12 mouse cellular contexts compared by ENCODE assay signal in the genomic region with DNA sequence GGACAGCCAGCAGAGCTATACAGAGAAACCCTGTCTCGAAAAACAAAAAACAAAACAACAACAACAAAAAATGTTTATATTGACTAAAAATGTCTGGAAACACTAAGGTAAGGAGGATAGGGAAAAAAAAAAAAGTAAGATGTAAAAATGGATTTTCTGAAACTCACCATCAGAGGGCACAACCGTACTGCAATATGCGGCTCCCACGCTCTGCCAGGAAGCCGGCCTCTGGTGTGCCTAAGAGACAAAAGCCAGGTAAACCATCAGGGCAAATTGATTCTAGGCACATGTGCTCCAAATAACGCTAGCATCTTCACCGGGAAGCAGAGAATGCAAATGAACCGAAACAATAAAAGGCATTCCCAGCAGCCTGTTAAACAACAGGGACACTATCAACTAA. TPM values are rescaled to one million over a fixed set of nuclear protein-coding genes. Genes with fewer than 3 reads are reported as not detected.
DNase-seq lines count a peak whose midpoint lies in the region; ATAC-seq and TF ChIP-seq lines count a peak whose summit lies in the region.
"Had no signal": no experiment of that assay in that cellular context is flagged by ENCODE, and none has a peak within 500 bp of the region (broad histone marks: within the 10 kb centered on the region; RNA-seq: fewer than 3 reads in every experiment).

No protein-coding gene starts in this region.

- H3K36me3 ChIP-seq in lung, embryonic 14.5 days (ENCODE audit: insufficient read depth): 0 out of 2 replicates have a peak, but pooled peaks cover 6% of the 10 kb centered on the region
- H3K36me3 ChIP-seq: hindbrain, embryonic 15.5 days; neural tube, embryonic 12.5 days had no signal

- no peaks in the 10 kb centered on the region for H3K27me3 ChIP-seq in lung, embryonic 14.5 days (ENCODE audit: insufficient read depth, low read length)
- H3K27me3 ChIP-seq: hindbrain, embryonic 15.5 days; liver, embryonic 13.5 days; neural tube, embryonic 12.5 days had no signal

- WGBS in lung, embryonic 14.5 days: 80% methylated on average over 8 of the region's 8 CpGs

- no peak overlapping the region for H3K4me3 ChIP-seq in lung, embryonic 14.5 days (ENCODE audit: low read depth, low read length)
- H3K4me3 ChIP-seq: forebrain, embryonic 10.5 days; hindbrain, embryonic 15.5 days; liver, embryonic 13.5 days; neural tube, embryonic 12.5 days had no signal

- TF ChIP-seq CTCF in lung, embryonic 14.5 days (IDR thresholded peaks at IDR 0.05; ENCODE audit: low read depth): peak; percentile 13; the same call in 1 of the 2 replicates

- peaks cover 8% of the 10 kb centered on the region; the same call in 1 of the 2 replicates for H3K9me3 ChIP-seq in lung, embryonic 14.5 days (ENCODE audit: low read depth, low read length)
- H3K9me3 ChIP-seq: hindbrain, embryonic 15.5 days had no signal

- H3K4me1 ChIP-seq in lung, embryonic 14.5 days (ENCODE audit: insufficient read depth): no peaks in the 10 kb centered on the region; the same call in 1 of the 2 replicates
- H3K4me1 ChIP-seq: forebrain, embryonic 10.5 days; hindbrain, embryonic 15.5 days; liver, embryonic 13.5 days; neural tube, embryonic 12.5 days had no signal

- no peak overlapping the region for H3K4me2 ChIP-seq in lung, embryonic 14.5 days
- H3K4me2 ChIP-seq: hindbrain, embryonic 15.5 days; liver, embryonic 13.5 days; neural tube, embryonic 12.5 days had no signal

- intact Hi-C loops in gastrocnemius, postnatal 14 days (cut with DNase I; ENCODE audit: low total_unique reads): loop anchor here (5.0 to 10.0 kb wide), 2 partner anchors 84 to 371 kb away; no protein-coding TSS in a partner anchor

- DNase-seq in gastrocnemius, postnatal 14 days: peak; percentile 18
- no peak for DNase-seq in gastrocnemius, postnatal 25 days
- DNase-seq in lung, embryonic 14.5 days: no peak
- DNase-seq in lung, postnatal 4 days: no peak
- DNase-seq in cerebellum, adult 9-11 months: peak; percentile 73
- peak; percentile 52 for DNase-seq in thymus, postnatal 14 days
- DNase-seq in ovary, postnatal 36 days (ENCODE audit: low spot score): no peak
- no peak for DNase-seq in MN1 (ENCODE audit: low spot score)
- DNase-seq: liver, embryonic 13.5 days had no signal

- no peak for ATAC-seq in lung, embryonic 14.5 days (ENCODE audit: insufficient read depth)

- no peak overlapping the region for H3K27ac ChIP-seq in lung, embryonic 14.5 days (ENCODE audit: low read depth)
- H3K27ac ChIP-seq: forebrain, embryonic 10.5 days; hindbrain, embryonic 15.5 days; liver, embryonic 13.5 days; neural tube, embryonic 12.5 days had no signal

- no peak overlapping the region for H3K9ac ChIP-seq in lung, embryonic 14.5 days
- H3K9ac ChIP-seq: hindbrain, embryonic 15.5 days; liver, embryonic 13.5 days; neural tube, embryonic 12.5 days had no signal

RNA-seq across cellular contexts. Expression of gene Oit3, which starts 49.3 kb away (rescaled TPM):
- under 1 TPM; 0.51 to 0.58 TPM for total RNA-seq in gastrocnemius, postnatal 14 days (2021)
- total RNA-seq in gastrocnemius, postnatal 25 days (2021): under 1 TPM; 0.19 to 0.20 TPM
- polyA plus RNA-seq in lung, embryonic 14.5 days (2014; fragmentation: Nextera tagmentation; extraction: Ambion mirVana): 0.62 and 1.4 TPM in 2 replicates

Comparison
In these comparisons a context has a peak if more than half of its experiments do, and no peak if none do; other contexts are left out.
1. DNase-seq: peak in gastrocnemius, postnatal 14 days (single experiment), cerebellum, adult 9-11 months (single experiment) and thymus, postnatal 14 days (single experiment); none in gastrocnemius, postnatal 25 days (single experiment), lung, embryonic 14.5 days (single experiment), lung, postnatal 4 days (0 of 2), ovary, postnatal 36 days (single experiment) and MN1 (single experiment).